Mouse (Mus musculus) embryo, embryonic 9.5 days (tissue): ENCODE data around the gene Cts8.

Source experiments
- DNase-seq: peaks from one replicate; pipeline ENCODE4 v3.0.0-alpha.2; 2017; ENCODE audit errors: extremely low spot score

Gene Cts8

DNA sequence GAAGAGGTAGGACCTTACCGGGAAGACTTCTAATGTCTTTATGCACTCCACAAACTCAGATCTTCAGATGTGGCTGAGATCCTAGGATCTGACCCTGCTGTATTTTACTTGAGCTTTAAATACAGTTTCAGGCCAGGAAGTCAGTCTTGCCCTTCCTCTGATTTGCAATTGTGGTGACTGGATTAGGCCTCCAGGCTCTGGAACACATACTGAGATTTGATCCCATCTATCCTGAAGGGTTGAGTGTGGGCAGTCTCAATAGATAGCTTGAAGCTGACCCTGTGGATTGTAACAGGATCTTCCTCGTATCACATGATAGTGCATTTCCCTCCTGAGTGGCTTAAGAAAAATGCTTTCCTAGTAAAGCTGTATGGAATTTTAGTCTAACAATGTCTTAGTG, at the start of gene Cts8:
Gene Cts8, minus strand, starts transcription at position 101 of the 400 bp plus-strand sequence.
- DNase-seq: no peak

DNA sequence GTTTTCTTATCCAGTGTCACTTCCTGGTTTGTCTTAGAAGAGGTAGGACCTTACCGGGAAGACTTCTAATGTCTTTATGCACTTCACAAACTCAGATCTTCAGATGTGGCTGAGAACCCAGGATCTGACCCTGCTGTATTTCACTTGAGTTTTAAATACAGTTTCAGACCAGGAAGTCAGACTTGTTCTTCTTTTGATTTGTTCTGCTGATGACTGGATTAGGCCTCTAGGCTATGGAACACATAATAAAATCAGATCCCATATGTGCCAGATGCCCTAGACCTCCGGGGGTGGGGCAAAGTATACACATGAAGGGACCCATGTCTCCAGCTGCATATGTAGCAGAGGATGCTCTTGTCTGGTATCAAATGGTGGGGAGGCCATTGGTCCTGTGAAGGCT, 33.6 kb upstream of the Cts8 start, which contains the start of gene Gm49398:
Gene Gm49398, minus strand, starts transcription at position 101 of the 400 bp plus-strand sequence.
- DNase-seq: no peak

DNA sequence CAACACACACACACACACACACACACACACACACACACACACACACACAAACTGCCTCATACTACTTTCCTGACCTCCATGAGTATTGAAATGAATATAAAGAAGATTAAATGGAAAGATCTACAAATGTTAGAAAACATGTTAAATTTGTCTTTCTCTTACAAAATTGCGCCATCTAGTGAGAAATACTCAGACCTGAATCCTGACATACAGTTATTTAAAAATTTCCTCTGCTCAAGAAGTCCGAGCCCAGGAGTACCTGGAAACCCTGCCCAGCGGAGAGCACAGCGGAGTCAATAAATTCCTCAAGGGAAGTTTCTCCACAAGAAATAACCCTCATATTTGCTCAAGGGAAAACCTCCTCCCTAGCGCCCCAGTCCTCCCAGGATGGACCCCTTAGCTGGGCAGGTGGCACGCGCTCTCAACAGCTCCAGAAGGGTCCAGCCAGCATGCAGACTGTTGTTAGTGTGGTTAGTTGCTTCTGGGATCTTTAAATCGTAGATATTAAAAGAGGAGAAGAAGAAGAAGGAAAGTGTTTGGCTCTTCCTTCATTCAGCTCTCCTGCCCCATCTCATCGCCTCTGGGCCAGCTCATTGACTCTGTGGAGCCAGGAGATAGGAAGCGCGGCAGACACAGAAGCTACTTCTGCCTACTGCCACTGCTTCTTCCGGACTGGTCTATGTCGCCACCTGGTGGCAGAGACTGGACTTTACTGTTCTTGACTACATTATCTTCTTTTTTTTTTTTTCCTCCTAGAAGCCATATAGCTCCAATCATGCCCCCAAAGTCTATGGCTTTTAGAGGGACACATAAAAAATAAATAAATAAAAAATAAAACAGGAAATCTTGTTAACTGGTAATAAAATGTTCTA, 13.8 kb downstream of the Cts8 start:
- peak; percentile 50 for DNase-seq

DNA sequence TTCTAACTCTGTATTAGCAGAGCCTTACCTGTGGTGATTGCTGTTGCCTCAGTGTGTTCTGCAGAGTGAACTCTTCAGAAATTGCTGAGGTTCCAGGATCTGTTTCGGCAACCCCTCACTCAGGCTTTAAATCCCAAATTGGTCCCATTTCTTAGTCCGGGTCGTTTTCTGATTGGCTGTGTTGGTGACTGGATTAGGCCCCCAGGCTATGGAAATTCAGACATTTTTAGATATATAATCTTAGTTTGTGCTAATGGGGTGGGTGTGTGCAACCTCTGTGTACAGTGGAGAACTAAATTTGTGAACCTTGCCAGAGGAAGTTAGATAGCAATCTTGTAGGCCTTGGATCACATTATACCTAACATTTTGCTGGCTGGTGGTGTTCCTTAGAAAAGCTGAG, 51.8 kb downstream of the Cts8 start, which contains the start of gene Cts6:
Gene Cts6, minus strand, starts transcription at position 101 of the 400 bp plus-strand sequence.
- no peak for DNase-seq
